Comparison of ENCODE assay signal across 28 mouse cellular contexts in the genomic region with DNA sequence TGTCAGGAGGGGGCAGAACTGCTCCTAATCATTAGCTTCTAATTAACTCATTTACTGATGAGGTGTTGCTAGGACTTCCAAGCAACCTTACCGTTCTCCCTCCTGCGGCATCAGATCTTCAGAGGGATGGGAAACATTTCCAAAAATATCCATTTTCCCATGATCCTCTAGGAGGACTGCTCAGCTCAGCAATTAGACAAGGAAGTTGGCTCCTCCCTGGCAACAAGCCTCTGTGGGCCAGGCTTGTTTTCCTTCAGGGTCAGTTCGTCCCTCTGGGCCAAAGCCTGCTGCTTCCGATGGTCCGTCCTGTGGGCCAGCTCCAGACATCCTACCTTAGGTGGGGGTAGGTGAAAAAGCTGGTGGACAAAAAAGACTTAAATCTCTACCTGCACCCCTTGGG. TPM values are rescaled to one million over a fixed set of nuclear protein-coding genes. Genes with fewer than 3 reads are reported as not detected.
"Had no signal": no experiment of that assay in that cellular context is flagged by ENCODE, and none has a peak within 500 bp of the region (broad histone marks: within the 10 kb centered on the region; RNA-seq: fewer than 3 reads in every experiment).

No protein-coding gene starts in this region.

- DNase-seq: kidney, adult 8-10 months; kidney, postnatal 10 days; kidney, postnatal 36 days; layer of hippocampus, adult 9-11 months; left cerebral cortex, postnatal 4 days; liver, postnatal 0 days; lung, embryonic 14.5 days; thymus, adult 2 months; thymus, postnatal 14 days; thymus, postnatal 4 days had no signal

- H3K27ac ChIP-seq: kidney, embryonic 15.5 days; limb, embryonic 12.5 days; limb, embryonic 15.5 days; liver, embryonic 14.5 days; macrophage; midbrain, embryonic 12.5 days; midbrain, embryonic 15.5 days; neural tube, embryonic 12.5 days; neural tube, embryonic 15.5 days had no signal

- H3K4me3 ChIP-seq: kidney, embryonic 15.5 days; limb, embryonic 12.5 days; limb, embryonic 15.5 days; midbrain, embryonic 12.5 days; midbrain, embryonic 15.5 days; neural tube, embryonic 12.5 days; neural tube, embryonic 15.5 days had no signal

RNA-seq across cellular contexts. Expression of a gene that starts 25.0 kb away (rescaled TPM):
- total RNA-seq: layer of hippocampus, postnatal 25 days; left cerebral cortex, adult 18-20 months; left cerebral cortex, postnatal 10 days; left cerebral cortex, postnatal 4 days; megakaryocyte, adult 5-6 weeks had no signal
- polyA plus RNA-seq: kidney, embryonic 15.5 days; limb, embryonic 12.5 days; limb, embryonic 15.5 days; liver, embryonic 11.5 days; liver, embryonic 14.5 days; liver, postnatal 0 days; lung, embryonic 14.5 days; lung, postnatal 0 days; macrophage; midbrain, embryonic 12.5 days; midbrain, embryonic 15.5 days; neural tube, embryonic 12.5 days; neural tube, embryonic 15.5 days; small intestine, adult 2 months; spleen, adult 2 months; stomach, embryonic 16.5 days had no signal

RNA-seq across cellular contexts. Expression of a gene that starts 28.5 kb away (rescaled TPM):
- total RNA-seq: megakaryocyte, adult 5-6 weeks had no signal
- polyA plus RNA-seq: limb, embryonic 15.5 days; liver, embryonic 11.5 days; liver, embryonic 14.5 days; liver, postnatal 0 days; lung, embryonic 14.5 days; lung, postnatal 0 days; macrophage; small intestine, adult 2 months had no signal
